Mouse (Mus musculus) small intestine, adult 2 months (tissue): ENCODE results near the gene Atxn2l. TPM values are rescaled to one million over a fixed set of nuclear protein-coding genes. Genes with fewer than 3 reads are reported as not detected.

ENCODE experiments used
- H3K27ac ChIP-seq: fragments of 200-500 bp; 2 replicates; pipeline ENCODE4 v1.5.1; 2012; ENCODE audit warnings: low read depth, low read length, control low read depth, inconsistent platforms; ENCODE audit not compliant: insufficient read depth
- H3K27me3 ChIP-seq: fragments of 200-500 bp; 2 replicates; pipeline ENCODE4 v1.6.1; 2012; ENCODE audit warnings: mild to moderate bottlenecking, moderate library complexity, low read length, inconsistent platforms; ENCODE audit not compliant: control insufficient read depth, insufficient read depth
- H3K36me3 ChIP-seq: fragments of 200-500 bp; 2 replicates; pipeline ENCODE4 v1.6.1; 2012; ENCODE audit warnings: mild to moderate bottlenecking, low read length, control low read depth, inconsistent platforms; ENCODE audit not compliant: control insufficient read depth, insufficient read depth
- H3K4me1 ChIP-seq: fragments of 200-500 bp; 2 replicates; pipeline ENCODE4 v1.6.1; 2012; ENCODE audit warnings: low read length, inconsistent platforms, mixed read lengths; ENCODE audit not compliant: control insufficient read depth, insufficient read depth, insufficient read length
- H3K4me3 ChIP-seq: fragments of 200-500 bp; 2 replicates; pipeline ENCODE4 v1.5.1; 2012; ENCODE audit warnings: low read depth, mild to moderate bottlenecking, control low read depth, inconsistent platforms, low read length, moderate library complexity
- CTCF ChIP-seq: fragments of 200-500 bp; IDR thresholded peaks from 2 replicates; pipeline ENCODE4 v1.5.1; 2012; ENCODE audit warnings: low read depth, mild to moderate bottlenecking, control low read depth, inconsistent platforms, low read length, moderate library complexity, mixed read lengths; ENCODE audit not compliant: insufficient replicate concordance, insufficient read length; ENCODE audit errors: extremely low read depth
- POLR2A ChIP-seq: fragments of 200-500 bp; IDR thresholded peaks from 2 replicates; pipeline ENCODE4 v1.6.1; 2012; ENCODE audit warnings: low read depth, mild to moderate bottlenecking, control low read depth, inconsistent platforms, low read length, moderate library complexity
- WGBS: fragments of 180-500 bp; shearing (Covaris S2); methylation state at CpG from one replicate; pipeline ENCODE4 v1.1.7; 2018; 5-methylcytosine and 5-hydroxymethylcytosine counted together
- polyA plus RNA-seq: library from polyadenylated mRNA; depleted of rRNA; stranded (reverse); fragments of >200 nt; gene quantifications from 2 replicates; pipeline ENCODE4 v1.2.3, GENCODE M21; 2012

Atxn2l gene
- polyA plus RNA-seq, 1 experiment, result 301 TPM

DNA sequence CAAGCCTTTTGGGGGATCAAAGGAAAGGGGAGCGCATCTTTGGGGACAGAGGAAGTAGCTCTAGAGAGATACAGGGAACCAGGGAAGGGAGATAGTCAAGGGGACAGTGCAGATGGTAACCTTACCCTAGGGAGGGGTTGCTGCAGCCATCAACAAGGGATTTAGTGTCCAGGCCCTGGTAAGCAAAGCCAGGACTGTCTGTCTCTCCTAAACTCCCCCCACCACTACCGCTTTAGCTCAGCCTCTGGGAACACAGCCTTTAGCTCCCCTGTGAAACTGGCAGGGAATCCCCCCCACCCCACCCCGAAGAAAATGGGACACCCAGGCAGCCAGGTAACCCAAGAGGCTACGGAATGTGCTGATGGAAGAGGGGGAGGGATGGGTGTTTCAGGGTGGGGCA, 39.7 kb downstream of the Atxn2l start:
- no peaks in the 10 kb centered on the region; the same call in 1 of the 2 replicates for H3K4me1 ChIP-seq
- H3K36me3 ChIP-seq, result peaks cover 19% of the 10 kb centered on the region
- no peaks in the 10 kb centered on the region for H3K27me3 ChIP-seq
- WGBS, result 65% methylated on average over 4 of the region's 4 CpGs
- TF ChIP-seq POLR2A (no peak), CTCF (no peak)
- no peak overlapping the region for H3K27ac ChIP-seq
- no peak overlapping the region for H3K4me3 ChIP-seq

- H3K36me3 ChIP-seq, result peaks cover 13% of the 10 kb centered on the region
- H3K27me3 ChIP-seq, result no peaks in the 10 kb centered on the region
- H3K4me1 ChIP-seq, result no peaks in the 10 kb centered on the region; the same call in 1 of the 2 replicates
- no peak within 1 kb of the TSS for H3K4me3 ChIP-seq
- H3K27ac ChIP-seq, result no peak within 1 kb of the TSS
- no peak for TF ChIP-seq POLR2A
- no peak for TF ChIP-seq CTCF
- WGBS, result 66% methylated on average over 5 of the region's 5 CpGs
Observed at GRCm38 (mm10) chr7:126463004-126463403, 40.2 kb downstream of the Atxn2l start, which contains the start of gene Atp2a1. Gene Atp2a1, minus strand, starts transcription at chr7:126463108.

- peaks cover 2% of the 10 kb centered on the region; the same call in 1 of the 2 replicates for H3K36me3 ChIP-seq
- 71% methylated on average over 3 of the region's 3 CpGs for WGBS
- TF ChIP-seq CTCF (no peak), POLR2A (no peak)
- H3K27ac ChIP-seq, result no peak overlapping the region
- H3K4me3 ChIP-seq, result no peak overlapping the region
- no peaks in the 10 kb centered on the region for H3K27me3 ChIP-seq
- no peaks in the 10 kb centered on the region for H3K4me1 ChIP-seq
Observed at GRCm38 (mm10) chr7:126461626-126462025, 41.6 kb downstream of the Atxn2l start.

- no peaks in the 10 kb centered on the region for H3K36me3 ChIP-seq
Observed at GRCm38 (mm10) chr7:126460623-126461399, 42.4 kb downstream of the Atxn2l start.

GRCm38 (mm10) chr7:126458844-126459618, 44.2 kb downstream of the Atxn2l start:
- no peak overlapping the region for H3K4me3 ChIP-seq
- no peaks in the 10 kb centered on the region for H3K36me3 ChIP-seq
- 81% methylated on average over 11 of the region's 11 CpGs for WGBS
- H3K27ac ChIP-seq, result no peak overlapping the region
- H3K4me1 ChIP-seq, result no peaks in the 10 kb centered on the region
- H3K27me3 ChIP-seq, result no peaks in the 10 kb centered on the region
- TF ChIP-seq CTCF (no peak), POLR2A (no peak)

More at GRCm38 (mm10) chr7:126460623-126461399, 42.4 kb downstream of the Atxn2l start:
- WGBS, result 53% methylated on average over 10 of the region's 10 CpGs
- H3K4me1 ChIP-seq, result no peaks in the 10 kb centered on the region
- H3K27me3 ChIP-seq, result no peaks in the 10 kb centered on the region
- TF ChIP-seq CTCF (no peak), POLR2A (no peak)
- H3K27ac ChIP-seq, result no peak overlapping the region
- no peak overlapping the region for H3K4me3 ChIP-seq

- Histone ChIP-seq H3K4me1 (no peaks in the 10 kb centered on the region), H3K36me3 (no peaks in the 10 kb centered on the region), H3K27ac (no peak overlapping the region), H3K4me3 (no peak overlapping the region), H3K27me3 (no peaks in the 10 kb centered on the region)
- TF ChIP-seq POLR2A (no peak), CTCF (no peak)
- 72% methylated on average over 5 of the region's 5 CpGs for WGBS
Observed at GRCm38 (mm10) chr7:126458225-126458624, 45.0 kb downstream of the Atxn2l start.
